Mouse (Mus musculus) CH12.LX (cell line): ENCODE data around the gene Rnf115.

ENCODE experiments used
- CHD2 ChIP-seq: IDR thresholded peaks from 2 replicates; pipeline ENCODE4 v1.6.1; 2011; ENCODE audit warnings: low read length, improper control_type of control experiment
- CTCF ChIP-seq, 2 experiments: IDR thresholded peaks in 1 of 2; conservative IDR thresholded peaks in 1 of 2; 2 replicates each; pipeline ENCODE4 v1.5.1; 2011 to 2012; ENCODE audit warnings: low read depth in 2 of 2, low read length in 2 of 2, improper control_type of control experiment in 1 of 2, inconsistent platforms in 1 of 2, mild to moderate bottlenecking in 1 of 2, moderate library complexity in 1 of 2
- EP300 ChIP-seq: IDR thresholded peaks from 2 replicates; pipeline ENCODE4 v1.6.1; 2011; ENCODE audit warnings: low read length, improper control_type of control experiment
- ETS1 ChIP-seq: conservative IDR thresholded peaks from 2 replicates; pipeline ENCODE4 v1.6.1; 2012; ENCODE audit warnings: low read depth, mild to moderate bottlenecking, inconsistent platforms, low read length, improper control_type of control experiment, moderate library complexity
- MXI1 ChIP-seq: IDR thresholded peaks from 2 replicates; pipeline ENCODE4 v1.6.1; 2011; ENCODE audit warnings: mild to moderate bottlenecking, low read depth, low read length, improper control_type of control experiment
- MYC ChIP-seq: IDR thresholded peaks from 2 replicates; pipeline ENCODE4 v1.6.1; 2011; ENCODE audit warnings: low read depth, mild to moderate bottlenecking, improper control_type of control experiment, low read length
- POLR2A ChIP-seq: IDR thresholded peaks from 2 replicates; pipeline ENCODE4 v1.6.1; 2011; ENCODE audit warnings: low read depth, mild to moderate bottlenecking, improper control_type of control experiment, low read length
- SMC3 ChIP-seq: IDR thresholded peaks from 2 replicates; pipeline ENCODE4 v1.6.1; 2011; ENCODE audit warnings: low read depth, low read length, improper control_type of control experiment
- TCF12 ChIP-seq: IDR thresholded peaks from 2 replicates; pipeline ENCODE4 v1.6.1; 2014; ENCODE audit warnings: low read depth, mild to moderate bottlenecking, inconsistent platforms, low read length, improper control_type of control experiment
- USF1 ChIP-seq: IDR thresholded peaks from 2 replicates; pipeline ENCODE4 v1.6.1; 2014; ENCODE audit warnings: low read depth, mild to moderate bottlenecking, inconsistent platforms, low read length, improper control_type of control experiment
- ZMIZ1 ChIP-seq: IDR thresholded peaks from 2 replicates; pipeline ENCODE4 v1.6.1; 2012; ENCODE audit warnings: low read depth, mild to moderate bottlenecking, inconsistent platforms, low read length, improper control_type of control experiment

GRCm38 (mm10) chr3:96828984-96829383 is 101.5 kb downstream of the Rnf115 start, which contains the start of the genes Pdzk1 and Cd160:
- TF ChIP-seq CHD2 (no peak), POLR2A (no peak), EP300 (no peak), USF1 (no peak), CTCF (conservative IDR thresholded peaks at IDR 0.05 in 1 of 2, IDR thresholded peaks at IDR 0.05 in 1 of 2; ENCODE audit: low read depth in 2 of 2, low read length in 2 of 2) (no peak), SMC3 (no peak), MXI1 (no peak), TCF12 (no peak), MYC (no peak), ZMIZ1 (no peak), ETS1 (no peak)
